Mouse (Mus musculus) cortical plate, adult 2 months (tissue): ENCODE results near the gene Atf6. TPM values are rescaled to one million over a fixed set of nuclear protein-coding genes. Genes with fewer than 3 reads are reported as not detected.
A peak's percentile ranks its signal among the peaks of the same experiment; 100 is the strongest.

Source experiments
- H3K27ac ChIP-seq: fragments of 200-500 bp; 2 replicates; pipeline ENCODE4 v1.5.1; 2012; ENCODE audit warnings: low read length, control low read depth, inconsistent platforms; ENCODE audit not compliant: insufficient read depth
- H3K4me1 ChIP-seq: fragments of 200-500 bp; 2 replicates; pipeline ENCODE4 v1.6.1; 2011; ENCODE audit warnings: low read length; ENCODE audit not compliant: control insufficient read depth, insufficient read depth
- H3K4me3 ChIP-seq: fragments of 200-500 bp; 2 replicates; pipeline ENCODE4 v1.5.1; 2011; ENCODE audit warnings: mild to moderate bottlenecking, low read length, control low read depth; ENCODE audit not compliant: insufficient read depth
- CTCF ChIP-seq: fragments of 200-500 bp; IDR thresholded peaks from 2 replicates; pipeline ENCODE4 v1.5.1; 2011; ENCODE audit warnings: mild to moderate bottlenecking, control low read depth, low read length; ENCODE audit not compliant: insufficient read depth; ENCODE audit errors: extremely low read depth
- POLR2A ChIP-seq: fragments of 200-500 bp; IDR thresholded peaks from 2 replicates; pipeline ENCODE4 v1.6.1; 2011; ENCODE audit warnings: mild to moderate bottlenecking, low read length, control low read depth; ENCODE audit not compliant: insufficient read depth; ENCODE audit errors: extremely low read depth
- polyA plus RNA-seq: library from polyadenylated mRNA; depleted of rRNA; stranded (reverse); fragments of >200 nt; gene quantifications from 2 replicates; pipeline ENCODE4 v1.2.3, GENCODE M21; 2012

Atf6 gene
- polyA plus RNA-seq, 1 experiment: 25.9 TPM

DNA sequence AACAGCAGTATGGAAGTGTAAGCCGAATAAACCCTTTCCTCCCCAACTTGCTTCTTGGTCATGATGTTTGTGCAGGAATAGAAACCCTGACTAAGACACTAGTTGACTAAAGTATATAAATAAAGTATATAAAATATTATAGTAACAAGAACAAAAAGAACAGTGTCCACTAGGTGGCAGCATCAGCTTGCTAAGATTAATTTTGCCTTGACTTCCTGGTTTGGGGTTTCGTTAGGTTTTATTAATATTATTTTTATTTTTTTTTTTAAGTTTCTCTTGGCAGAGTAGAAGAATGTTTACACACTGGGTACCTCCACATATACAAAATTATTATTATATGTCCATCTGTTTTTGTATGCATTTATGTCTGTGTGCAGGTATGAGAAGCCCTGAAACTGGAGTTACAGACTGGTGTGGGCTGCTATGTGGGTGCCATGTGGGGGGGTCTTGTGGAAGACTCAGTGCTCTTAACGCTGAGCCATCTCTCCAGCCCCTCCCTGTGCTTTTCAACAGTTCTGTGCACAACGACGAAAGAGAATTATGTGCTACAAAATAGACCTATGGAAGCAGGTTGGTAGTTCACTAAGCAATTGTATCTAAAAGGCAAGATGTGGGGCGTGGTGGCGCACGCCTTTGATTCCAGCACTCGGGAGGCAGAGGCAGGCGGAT, 33.4 kb upstream of the Atf6 start:
- no peaks in the 10 kb centered on the region for H3K4me1 ChIP-seq
- no peak for TF ChIP-seq CTCF
- TF ChIP-seq POLR2A: no peak
- H3K4me3 ChIP-seq: no peak overlapping the region
- no peak overlapping the region for H3K27ac ChIP-seq

DNA sequence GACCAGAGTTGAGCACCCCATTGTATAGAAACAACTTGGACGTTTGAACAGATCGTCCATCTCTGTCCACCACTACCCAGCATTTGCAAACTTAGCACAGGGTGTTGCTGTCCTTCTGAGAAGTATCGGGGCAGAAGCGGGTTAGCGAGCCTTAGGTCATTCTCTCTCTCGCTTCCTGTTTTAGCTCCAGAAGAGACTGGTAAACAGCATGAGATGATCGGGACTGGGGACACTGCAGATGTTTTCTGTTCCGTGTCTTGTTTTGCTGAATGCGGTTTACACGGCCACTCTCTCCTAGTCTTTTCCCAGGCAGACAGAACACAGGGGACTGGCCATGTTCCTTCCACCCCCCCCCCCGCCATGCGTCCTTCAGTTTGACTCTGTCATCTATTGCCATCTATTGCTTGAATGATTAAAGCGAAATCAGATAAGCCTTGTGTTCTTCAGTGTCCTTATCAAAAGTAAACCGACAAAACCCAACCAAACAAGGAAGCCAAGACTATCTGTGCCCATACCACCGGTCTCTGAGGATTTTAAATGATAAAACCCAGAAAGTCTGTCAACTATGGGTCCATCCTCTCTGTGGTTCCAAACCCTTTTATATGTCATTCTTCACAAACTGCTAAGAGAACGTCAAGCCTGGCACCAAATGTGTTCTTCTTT, 31.0 kb upstream of the Atf6 start:
- H3K4me3 ChIP-seq: no peak overlapping the region
- TF ChIP-seq CTCF (no peak), POLR2A (no peak)
- H3K4me1 ChIP-seq: no peaks in the 10 kb centered on the region
- H3K27ac ChIP-seq: peak overlapping the region; percentile 19; the same call in 1 of the 2 replicates

DNA sequence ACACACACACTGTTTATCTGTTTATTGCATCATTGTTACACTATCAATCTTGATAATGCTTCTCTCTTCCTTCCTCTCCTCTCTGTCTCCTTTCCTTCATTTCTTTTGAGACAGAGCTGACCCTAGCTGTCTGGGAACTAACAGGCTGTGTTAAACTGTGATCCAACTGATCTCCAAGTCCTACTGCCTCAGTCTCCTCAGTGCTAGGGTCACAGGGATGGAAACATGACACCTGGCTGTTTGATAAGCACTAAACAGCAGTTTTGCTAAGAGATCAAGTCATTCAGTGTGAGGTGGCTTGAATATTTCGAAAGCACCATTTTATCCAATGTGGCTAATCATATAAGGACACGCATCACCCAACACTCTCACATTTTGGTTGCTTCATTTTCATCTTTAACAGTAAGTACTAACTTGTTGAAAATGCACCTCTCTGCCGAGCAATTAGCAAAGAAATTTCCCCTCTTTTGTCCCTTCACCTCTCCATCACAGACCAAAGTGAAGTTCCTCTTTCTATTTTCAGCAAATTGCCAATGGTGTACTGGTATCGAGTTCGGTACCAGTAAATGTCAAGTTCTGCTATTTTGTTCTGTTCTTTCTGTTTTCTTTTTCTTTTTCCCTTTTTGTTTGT, 29.2 kb upstream of the Atf6 start:
- Histone ChIP-seq H3K4me3 (no peak overlapping the region), H3K27ac (no peak overlapping the region), H3K4me1 (no peaks in the 10 kb centered on the region)
- TF ChIP-seq CTCF: no peak
- no peak for TF ChIP-seq POLR2A

DNA sequence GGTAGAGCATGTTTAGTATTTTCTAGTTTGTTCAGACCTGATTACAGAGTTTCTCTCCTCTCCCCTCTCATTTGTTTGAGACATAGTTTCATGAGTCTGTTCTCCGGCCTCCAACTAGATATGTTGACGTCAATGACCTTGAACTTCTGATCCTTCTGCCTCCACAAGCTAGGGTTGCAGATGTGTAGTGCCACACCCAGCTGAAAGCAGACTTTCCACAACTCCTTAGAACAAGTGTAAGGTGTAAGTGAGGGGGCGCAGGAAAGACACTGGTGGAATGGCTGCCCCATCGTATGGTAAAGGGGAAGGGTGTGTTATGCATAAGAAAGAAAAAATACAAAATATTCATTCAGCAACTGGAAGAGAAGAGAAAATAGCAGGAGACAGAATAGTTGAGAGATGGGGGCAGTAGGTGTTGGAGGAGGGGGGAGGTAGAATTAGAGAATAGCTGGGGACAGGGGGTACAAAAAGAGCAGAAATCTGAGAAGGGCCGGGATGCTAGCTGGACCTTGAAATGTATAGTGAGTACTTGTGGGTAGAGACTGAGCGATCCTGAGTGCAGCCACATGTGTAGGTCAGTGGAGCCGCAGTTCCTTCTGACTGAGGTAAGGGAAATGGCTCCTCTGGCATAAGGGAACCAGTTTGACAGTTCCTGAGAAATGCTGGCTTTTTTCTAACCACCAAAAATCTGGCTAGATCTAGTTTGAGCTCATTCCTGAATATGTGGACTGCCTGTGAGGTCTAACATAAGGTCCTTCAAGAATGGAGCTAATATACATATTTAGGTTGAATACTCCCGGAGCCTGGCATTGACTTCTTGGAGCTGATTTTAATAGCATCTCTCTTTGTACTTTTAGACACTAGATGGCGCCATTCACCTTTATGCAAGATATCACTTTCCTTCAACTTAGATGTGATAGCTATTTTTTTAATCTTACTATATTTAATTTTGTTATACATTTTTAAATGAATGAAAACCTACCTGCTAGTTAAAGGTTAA, 27.3 kb upstream of the Atf6 start:
- H3K27ac ChIP-seq: no peak overlapping the region
- no peak overlapping the region for H3K4me3 ChIP-seq
- no peaks in the 10 kb centered on the region for H3K4me1 ChIP-seq
- TF ChIP-seq POLR2A (no peak), CTCF (no peak)

- Histone ChIP-seq H3K4me1 (no peaks in the 10 kb centered on the region), H3K4me3 (no peak overlapping the region), H3K27ac (no peak overlapping the region)
- TF ChIP-seq CTCF (no peak), POLR2A (no peak)
These were observed 24.7 kb upstream of the Atf6 start for GRCm38 (mm10) chr1:170892279-170892678.

- Histone ChIP-seq H3K4me1 (no peaks in the 10 kb centered on the region), H3K4me3 (no peak overlapping the region), H3K27ac (no peak overlapping the region)
- no peak for TF ChIP-seq CTCF
- TF ChIP-seq POLR2A: no peak
These were observed 24.1 kb upstream of the Atf6 start for GRCm38 (mm10) chr1:170891646-170892045.

DNA sequence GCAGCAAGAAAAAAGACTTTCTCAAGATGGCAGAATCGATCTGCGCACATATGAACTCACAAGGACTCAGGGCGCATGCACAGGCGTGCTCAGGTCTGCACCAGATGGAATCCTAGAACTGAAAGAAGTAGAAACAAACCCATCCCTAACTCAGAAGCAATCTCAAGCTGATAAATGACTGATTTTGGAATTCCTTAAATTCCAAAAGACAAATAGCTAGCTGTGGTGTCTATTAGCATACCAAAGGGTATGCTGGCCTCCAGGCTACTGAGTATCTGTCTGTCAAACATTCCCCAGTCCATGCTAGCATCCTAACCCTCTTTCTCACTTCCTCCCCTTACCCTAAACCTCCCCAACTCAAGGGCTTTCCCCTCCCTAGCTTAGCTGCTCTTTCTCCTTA, 21.7 kb upstream of the Atf6 start:
- H3K4me3 ChIP-seq: no peak overlapping the region
- no peak overlapping the region for H3K27ac ChIP-seq
- TF ChIP-seq CTCF (no peak), POLR2A (no peak)
- H3K4me1 ChIP-seq: peaks cover 1% of the 10 kb centered on the region; the same call in 1 of the 2 replicates

DNA sequence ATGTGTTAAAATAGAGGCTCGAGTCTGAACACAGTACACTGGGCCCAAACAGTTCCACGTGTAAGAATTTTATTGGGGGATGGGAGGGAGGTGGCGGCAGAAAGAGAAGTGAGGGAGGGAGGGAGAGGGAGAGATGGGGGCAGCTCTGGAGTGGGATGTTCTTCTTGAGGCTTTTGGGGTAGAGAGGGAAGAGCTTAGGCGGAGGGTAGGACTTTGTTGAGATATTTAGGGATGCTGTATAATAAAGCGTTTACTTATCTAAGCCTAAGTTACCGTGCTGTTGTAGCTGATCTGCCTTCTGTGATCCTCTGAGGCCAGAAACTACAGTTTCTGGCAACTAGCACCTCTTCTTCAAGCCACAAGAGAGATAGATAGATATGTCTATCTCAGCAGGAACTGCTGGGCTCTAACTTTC, 18.5 kb upstream of the Atf6 start:
- H3K4me1 ChIP-seq: peaks cover 2% of the 10 kb centered on the region; the same call in 1 of the 2 replicates
- H3K4me3 ChIP-seq: no peak overlapping the region; the same call in 1 of the 2 replicates
- no peak for TF ChIP-seq CTCF
- TF ChIP-seq POLR2A: no peak
- H3K27ac ChIP-seq: no peak overlapping the region
